9 mouse cellular contexts compared by ENCODE assay signal in the genomic region with DNA sequence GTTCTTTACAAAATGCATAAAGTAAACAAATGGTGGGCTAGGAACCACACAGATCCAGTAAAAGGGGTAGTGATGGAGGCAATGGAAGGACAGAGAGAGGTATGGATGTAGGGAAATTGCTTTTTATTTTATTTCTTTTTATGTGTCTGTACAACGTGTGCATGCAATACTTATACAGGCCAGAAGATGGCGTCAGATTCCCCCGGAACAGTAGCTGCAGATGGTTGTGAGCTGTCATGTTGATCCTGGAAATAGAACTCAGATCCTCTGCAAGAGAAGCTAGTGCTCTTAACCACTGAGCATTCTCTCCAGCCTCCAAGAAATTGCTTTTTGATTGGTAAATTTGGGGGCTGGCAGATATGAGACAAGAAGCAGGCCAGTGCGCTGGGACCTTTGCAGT.
DNase-seq lines count a peak whose midpoint lies in the region; ATAC-seq and TF ChIP-seq lines count a peak whose summit lies in the region.
"Had no signal": no experiment of that assay in that cellular context is flagged by ENCODE, and none has a peak within 500 bp of the region (broad histone marks: within the 10 kb centered on the region; RNA-seq: fewer than 3 reads in every experiment).

No protein-coding gene starts in this region.

- no peak for TF ChIP-seq POLR2A in testis, adult 2 months (IDR thresholded peaks at IDR 0.05; ENCODE audit: control insufficient read depth, low read depth, low read length)

- no peaks in the 10 kb centered on the region for H3K4me1 ChIP-seq in hindbrain, embryonic 11.5 days (replicated peaks; ENCODE audit: control insufficient read depth, insufficient read depth, low read length)
- peaks cover 6% of the 10 kb centered on the region for H3K4me1 ChIP-seq in hindbrain, embryonic 12.5 days
- H3K4me1 ChIP-seq in testis, adult 2 months (ENCODE audit: control insufficient read depth, insufficient read depth, low read length): no peaks in the 10 kb centered on the region; the same call in 1 of the 2 replicates
- peaks cover 10% of the 10 kb centered on the region for H3K4me1 ChIP-seq in heart, embryonic 12.5 days (replicated peaks)

- no peak overlapping the region for H3K27ac ChIP-seq in hindbrain, embryonic 11.5 days (ENCODE audit: low read depth, low read length)
- H3K27ac ChIP-seq in hindbrain, embryonic 12.5 days: no peak overlapping the region
- H3K27ac ChIP-seq in testis, adult 2 months (ENCODE audit: control insufficient read depth, insufficient read depth, low read depth, low read length): no peak overlapping the region
- H3K27ac ChIP-seq in heart, embryonic 12.5 days (ENCODE audit: poor library complexity, severe bottlenecking): no peak overlapping the region
- H3K27ac ChIP-seq: midbrain, embryonic 12.5 days had no signal

- ATAC-seq in hindbrain, embryonic 11.5 days (ENCODE audit: low FRiP score): no peak
- no peak for ATAC-seq in hindbrain, embryonic 12.5 days (ENCODE audit: low FRiP score)
- no peak for ATAC-seq in heart, embryonic 12.5 days (ENCODE audit: insufficient number of reproducible peaks, low FRiP score)

- no peak overlapping the region for H3K9ac ChIP-seq in hindbrain, embryonic 11.5 days (ENCODE audit: low read depth, low read length)
- no peak overlapping the region for H3K9ac ChIP-seq in hindbrain, embryonic 12.5 days
- no peak overlapping the region for H3K9ac ChIP-seq in heart, embryonic 12.5 days
- H3K9ac ChIP-seq: midbrain, embryonic 12.5 days had no signal

- no peak; the same call in 1 of the 2 replicates for TF ChIP-seq CTCF in testis, adult 2 months (IDR thresholded peaks at IDR 0.05; ENCODE audit: control insufficient read depth, insufficient read depth, insufficient replicate concordance, low read depth, low read length)

- no peaks in the 10 kb centered on the region for H3K36me3 ChIP-seq in hindbrain, embryonic 11.5 days (ENCODE audit: control insufficient read depth, insufficient read depth, low read length)
- H3K36me3 ChIP-seq in hindbrain, embryonic 12.5 days: no peaks in the 10 kb centered on the region
- no peaks in the 10 kb centered on the region for H3K36me3 ChIP-seq in testis, adult 2 months (ENCODE audit: control insufficient read depth, insufficient read depth, low read length)
- no peaks in the 10 kb centered on the region for H3K36me3 ChIP-seq in heart, embryonic 12.5 days
- H3K36me3 ChIP-seq: midbrain, embryonic 12.5 days had no signal

- H3K9me3 ChIP-seq in hindbrain, embryonic 11.5 days (ENCODE audit: control insufficient read depth, low read length): no peaks in the 10 kb centered on the region
- peaks cover 6% of the 10 kb centered on the region; the same call in 1 of the 2 replicates for H3K9me3 ChIP-seq in hindbrain, embryonic 12.5 days (replicated peaks)
- H3K9me3 ChIP-seq in heart, embryonic 12.5 days (replicated peaks): peaks cover 7% of the 10 kb centered on the region; the same call in 1 of the 2 replicates

- H3K4me2 ChIP-seq in hindbrain, embryonic 11.5 days (replicated peaks; ENCODE audit: low read depth, low read length): no peak overlapping the region
- H3K4me2 ChIP-seq in hindbrain, embryonic 12.5 days (replicated peaks): no peak overlapping the region
- H3K4me2 ChIP-seq in heart, embryonic 12.5 days: no peak overlapping the region
- H3K4me2 ChIP-seq: midbrain, embryonic 12.5 days had no signal

- no peaks in the 10 kb centered on the region for H3K27me3 ChIP-seq in hindbrain, embryonic 11.5 days (ENCODE audit: control insufficient read depth, insufficient read depth, low read length)
- no peaks in the 10 kb centered on the region; the same call in 1 of the 2 replicates for H3K27me3 ChIP-seq in hindbrain, embryonic 12.5 days
- H3K27me3 ChIP-seq in testis, adult 2 months (ENCODE audit: control insufficient read depth, insufficient read depth, low read length): no peaks in the 10 kb centered on the region
- peaks cover 10% of the 10 kb centered on the region; the same call in 1 of the 2 replicates for H3K27me3 ChIP-seq in heart, embryonic 12.5 days (replicated peaks)
- H3K27me3 ChIP-seq: midbrain, embryonic 12.5 days had no signal

- no peak overlapping the region for H3K4me3 ChIP-seq in hindbrain, embryonic 11.5 days (ENCODE audit: low read depth, low read length)
- no peak overlapping the region for H3K4me3 ChIP-seq in hindbrain, embryonic 12.5 days
- H3K4me3 ChIP-seq in testis, adult 2 months (ENCODE audit: control insufficient read depth, low read depth, low read length): peak overlapping the region; percentile 81; the same call in 1 of the 2 replicates
- no peak overlapping the region for H3K4me3 ChIP-seq in heart, embryonic 12.5 days
- H3K4me3 ChIP-seq: midbrain, embryonic 12.5 days had no signal

- DNase-seq in hindbrain, embryonic 11.5 days (ENCODE audit: low spot score): peak; percentile 55
- DNase-seq in testis, postnatal 14 days (ENCODE audit: low spot score): no peak
- DNase-seq in embryo, embryonic 10 days (ENCODE audit: low spot score): peak; percentile 59
- DNase-seq in testis, postnatal 10 days (ENCODE audit: low spot score): peak; percentile 63
- DNase-seq in left cerebral cortex, adult 8-10 months (ENCODE audit: low spot score in 2 of 2): no peak

- WGBS in hindbrain, embryonic 11.5 days: 27% methylated on average over 4 of the region's 4 CpGs
- WGBS in hindbrain, embryonic 12.5 days: 23% methylated on average over 4 of the region's 4 CpGs
- 25% methylated on average over 4 of the region's 4 CpGs for WGBS in heart, embryonic 12.5 days

Comparison
In these comparisons a context has a peak if more than half of its experiments do, and no peak if none do; other contexts are left out.
1. DNase-seq: peak in hindbrain, embryonic 11.5 days (single experiment), embryo, embryonic 10 days (single experiment) and testis, postnatal 10 days (single experiment); none in testis, postnatal 14 days (single experiment) and left cerebral cortex, adult 8-10 months (0 of 2).